Mouse (Mus musculus) gastrocnemius, postnatal 10 days (tissue): ENCODE results near the gene Nmnat3. TPM values are rescaled to one million over a fixed set of nuclear protein-coding genes. Genes with fewer than 3 reads are reported as not detected.

ENCODE experiments used
- DNase-seq: peaks from one replicate; pipeline ENCODE4 v3.0.0; 2021; ENCODE audit warnings: mixed read lengths
- total RNA-seq, 2 experiments: library from RNA; stranded (reverse); gene quantifications; 2 replicates each; pipeline ENCODE4 v1.2.3; 2021

Nmnat3 gene
- total RNA-seq, 2 experiments from 2014 or later, result 11.9 TPM

- no peak for DNase-seq
Observed at GRCm38 (mm10) chr9:98361047-98361446, 73.8 kb downstream of the Nmnat3 start.

DNA sequence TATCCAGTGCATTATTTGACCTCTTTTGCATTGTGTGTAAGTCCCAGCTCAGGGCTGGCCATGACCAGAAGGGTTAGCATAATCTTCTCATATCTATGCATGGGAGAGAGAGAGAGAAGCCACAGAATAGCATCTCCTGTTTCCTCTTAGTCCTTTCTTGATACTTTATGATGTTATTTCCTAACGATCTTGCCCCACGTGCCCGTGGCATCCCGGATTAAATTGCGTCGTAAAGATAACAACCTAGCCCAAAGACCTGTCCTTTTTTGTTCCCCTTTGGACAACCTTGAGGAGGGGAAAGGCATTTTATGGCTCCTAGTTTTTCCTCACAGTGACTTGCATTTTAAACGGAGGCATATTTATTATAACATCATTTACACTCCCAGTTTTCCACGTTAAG lies 78.8 kb downstream of the Nmnat3 start:
- no peak for DNase-seq

- DNase-seq, result no peak
Observed at GRCm38 (mm10) chr9:98367333-98367962, 80.2 kb downstream of the Nmnat3 start.

DNA sequence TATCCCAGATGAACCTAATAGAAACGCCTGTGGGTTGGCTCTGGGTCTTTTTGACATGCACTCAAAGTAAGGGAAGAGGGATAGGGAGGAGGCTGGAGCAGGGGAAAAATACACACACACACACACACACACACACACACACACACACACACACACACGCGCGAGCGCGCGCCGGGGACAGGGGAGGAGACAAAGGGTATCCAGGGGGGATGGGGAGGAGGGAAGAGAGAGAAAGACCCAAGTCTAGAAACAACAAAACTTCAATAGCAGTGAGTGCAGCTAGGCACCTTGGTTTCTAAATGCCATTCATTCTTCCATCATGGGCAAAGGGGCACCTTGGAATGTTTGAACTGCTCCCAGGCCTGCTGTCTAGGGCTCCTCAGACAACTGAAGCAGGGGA lies 82.5 kb downstream of the Nmnat3 start:
- DNase-seq, result no peak

DNA sequence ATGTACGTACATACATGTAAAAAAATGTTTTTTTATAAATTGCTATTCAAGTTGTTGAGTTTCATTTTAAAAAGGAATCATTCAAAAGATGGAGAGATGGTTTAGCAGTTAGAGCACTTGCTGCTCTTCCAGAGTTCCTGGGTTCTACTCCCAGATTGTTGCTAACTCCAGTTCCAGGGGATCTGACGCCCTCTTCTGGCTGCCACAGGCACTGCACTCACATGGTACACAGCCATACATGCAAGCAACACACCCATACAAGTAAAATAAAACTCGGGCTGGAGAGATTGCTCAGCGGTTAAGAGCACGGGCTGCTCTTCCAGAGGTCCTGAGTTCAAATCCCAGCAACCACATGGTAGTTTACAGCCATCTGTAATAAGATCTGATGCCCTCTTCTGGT lies 86.1 kb downstream of the Nmnat3 start:
- no peak for DNase-seq

DNA sequence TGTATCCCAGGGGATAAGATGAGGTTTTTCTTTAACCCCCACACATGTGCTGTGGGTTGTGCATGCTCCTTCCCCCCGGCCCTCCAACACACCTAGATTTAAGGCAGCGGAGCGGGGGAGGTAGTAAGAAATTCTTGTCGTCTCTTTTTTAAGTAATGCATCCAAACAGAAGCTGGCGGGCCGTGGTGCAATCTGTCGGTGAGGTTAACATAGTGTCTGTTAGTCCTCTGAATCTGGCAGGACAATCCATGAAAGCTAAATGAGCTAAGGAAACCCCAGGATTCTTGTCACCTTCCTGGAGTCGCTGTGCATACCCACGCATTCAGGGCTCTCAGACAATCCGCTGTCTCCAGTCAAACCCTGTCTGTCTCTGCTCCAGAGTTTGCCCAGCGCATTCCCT lies 87.7 kb downstream of the Nmnat3 start:
- no peak for DNase-seq

DNA sequence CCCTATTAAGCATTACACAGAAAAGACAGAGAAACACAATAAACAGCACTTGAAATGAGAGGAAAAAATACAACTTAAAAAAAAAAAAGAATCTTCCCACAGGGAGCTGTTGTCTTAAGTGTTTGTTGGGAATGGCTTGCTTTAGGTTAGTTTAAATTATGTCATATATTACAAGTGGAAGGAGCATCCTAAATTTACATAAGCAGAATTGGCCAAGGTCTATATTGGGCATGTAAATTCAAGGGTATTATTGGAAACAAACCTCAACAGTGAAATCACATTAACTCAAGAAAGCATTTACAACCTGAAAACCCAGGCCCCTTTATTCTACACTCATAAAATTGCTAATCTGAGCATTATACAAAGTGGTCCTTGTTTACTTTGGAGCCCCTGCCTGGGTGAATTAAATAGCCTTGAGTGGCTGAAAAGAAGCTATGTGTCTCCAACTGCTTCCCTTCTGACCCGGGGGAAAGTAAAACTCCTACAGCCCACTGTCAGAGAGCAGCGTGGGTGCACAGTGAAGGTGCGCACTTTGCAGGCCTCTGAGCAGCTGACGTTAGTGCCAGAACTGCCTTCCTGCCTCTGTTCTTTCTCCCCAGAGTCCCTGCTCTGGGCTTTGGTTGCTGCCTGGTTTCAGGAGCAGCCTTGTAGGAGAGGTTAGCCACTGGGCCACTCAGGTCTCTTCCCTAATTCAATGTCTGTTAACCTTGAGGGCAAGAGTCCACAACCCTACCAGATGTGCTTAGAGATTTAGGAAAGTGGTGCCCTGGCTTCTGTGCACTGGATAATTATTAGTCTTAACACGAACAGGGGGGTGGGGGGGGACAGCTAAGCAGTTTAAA lies 88.3 kb downstream of the Nmnat3 start:
- no peak for DNase-seq

DNA sequence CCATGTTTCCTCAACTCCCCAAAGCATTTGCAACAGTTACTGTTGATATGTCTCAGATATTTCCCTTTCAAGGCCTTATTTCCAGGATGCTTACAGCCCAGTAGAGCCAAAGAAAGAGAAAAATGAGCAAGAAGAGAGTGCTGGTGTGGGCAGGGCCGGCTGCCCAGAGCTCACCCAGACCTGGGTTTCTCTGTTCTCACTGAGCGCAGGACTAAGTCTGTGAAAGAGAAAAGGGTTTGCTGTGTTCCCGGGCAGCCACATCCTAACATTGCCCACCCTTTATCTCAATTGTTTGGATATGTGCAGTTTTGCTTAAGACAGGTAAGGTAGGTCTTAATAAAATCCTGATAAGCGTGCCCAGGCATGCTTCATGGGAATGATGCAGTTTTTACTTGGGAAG lies 92.5 kb downstream of the Nmnat3 start:
- DNase-seq, result no peak

GRCm38 (mm10) chr9:98380593-98380992 lies 93.4 kb downstream of the Nmnat3 start:
- no peak for DNase-seq

DNA sequence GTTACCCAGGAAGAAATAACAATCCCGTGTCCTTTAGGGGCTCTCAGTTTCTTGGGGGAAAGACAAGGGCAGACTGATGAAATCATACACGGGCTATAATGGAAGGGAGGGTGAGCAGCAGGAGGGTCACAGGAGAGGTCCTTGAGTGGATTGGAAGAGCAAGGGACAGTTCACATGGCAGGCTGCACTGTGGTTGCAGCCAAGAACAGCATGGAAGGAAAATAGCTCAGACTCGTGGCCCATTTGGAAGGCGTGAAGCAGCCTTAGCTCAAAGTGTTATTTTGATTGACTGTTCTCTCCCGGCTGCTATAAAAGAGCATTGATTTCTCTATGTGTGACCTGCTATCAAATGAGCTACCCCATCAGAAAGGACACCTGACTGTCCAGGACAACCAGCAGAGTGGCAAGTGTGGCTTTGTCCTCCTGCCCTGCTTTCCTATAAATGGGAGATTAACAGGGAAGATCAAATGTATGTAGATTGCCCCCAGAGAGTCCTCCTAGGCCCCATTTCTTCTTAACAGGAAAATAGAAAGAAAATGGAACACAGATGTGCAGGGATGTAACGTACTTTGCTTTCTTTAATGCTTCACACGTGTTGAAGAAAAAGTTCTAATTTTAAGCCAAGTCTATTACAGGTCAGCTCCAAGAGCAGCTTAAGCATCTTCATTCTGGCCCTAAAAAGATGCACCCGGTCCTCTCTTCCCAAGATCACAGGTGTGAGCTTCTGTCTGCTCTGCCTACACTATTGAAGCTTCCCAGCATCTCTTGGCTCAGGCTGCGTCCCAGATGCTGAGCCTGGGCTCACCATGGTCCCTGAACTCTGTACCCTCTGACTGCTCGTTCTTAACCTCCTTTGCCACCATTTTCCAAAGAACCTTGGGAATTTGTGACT lies 100.8 kb downstream of the Nmnat3 start:
- no peak for DNase-seq

- DNase-seq, result no peak
Observed at GRCm38 (mm10) chr9:98388633-98388965, 101.4 kb downstream of the Nmnat3 start.

- no peak for DNase-seq
Observed at GRCm38 (mm10) chr9:98393496-98393895, 106.3 kb downstream of the Nmnat3 start.

- DNase-seq, result no peak
Observed at GRCm38 (mm10) chr9:98397211-98397610, 110.0 kb downstream of the Nmnat3 start.

DNA sequence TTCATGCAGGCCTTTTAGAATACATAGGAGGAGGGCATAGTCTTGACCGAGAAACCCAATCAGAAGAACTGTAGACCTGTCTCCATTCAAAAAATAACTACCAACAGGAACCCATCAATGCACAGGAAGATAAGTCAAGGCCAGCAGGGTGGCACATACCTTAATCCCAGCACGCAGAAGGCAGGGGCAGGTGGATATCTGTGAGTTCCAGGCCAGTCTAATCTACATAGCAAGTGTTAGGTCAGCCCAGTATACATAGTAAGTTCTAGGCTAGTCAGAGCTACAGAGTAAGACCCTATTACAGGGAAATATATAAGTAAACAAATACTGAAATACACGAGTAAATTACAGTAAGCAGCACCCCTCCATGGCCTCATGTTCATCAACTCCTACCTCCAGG lies 110.6 kb downstream of the Nmnat3 start:
- DNase-seq, result no peak

GRCm38 (mm10) chr9:98400185-98400894 lies 113.1 kb downstream of the Nmnat3 start:
- DNase-seq, result no peak

- DNase-seq, result no peak
Observed at GRCm38 (mm10) chr9:98401611-98402010, 114.4 kb downstream of the Nmnat3 start.

DNA sequence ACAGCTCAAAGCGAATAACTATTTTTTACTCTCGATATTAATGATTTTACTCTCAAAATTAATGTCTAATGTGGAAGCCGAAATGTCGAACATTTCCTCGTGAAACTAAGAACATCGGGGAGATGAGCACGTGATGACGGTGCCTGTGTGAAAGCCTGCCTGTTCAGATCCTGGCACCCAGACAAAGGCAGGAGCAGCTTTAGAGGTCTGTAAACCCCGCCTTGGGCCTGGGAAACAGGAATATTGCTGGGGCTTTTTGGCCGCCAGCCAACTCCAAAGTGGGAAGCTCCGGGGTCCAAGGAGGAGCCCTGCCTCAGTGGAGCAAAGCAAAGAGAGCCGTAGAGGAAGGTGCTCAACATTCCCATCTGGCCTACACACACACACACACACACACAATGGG lies 120.5 kb downstream of the Nmnat3 start:
- DNase-seq, result no peak

DNA sequence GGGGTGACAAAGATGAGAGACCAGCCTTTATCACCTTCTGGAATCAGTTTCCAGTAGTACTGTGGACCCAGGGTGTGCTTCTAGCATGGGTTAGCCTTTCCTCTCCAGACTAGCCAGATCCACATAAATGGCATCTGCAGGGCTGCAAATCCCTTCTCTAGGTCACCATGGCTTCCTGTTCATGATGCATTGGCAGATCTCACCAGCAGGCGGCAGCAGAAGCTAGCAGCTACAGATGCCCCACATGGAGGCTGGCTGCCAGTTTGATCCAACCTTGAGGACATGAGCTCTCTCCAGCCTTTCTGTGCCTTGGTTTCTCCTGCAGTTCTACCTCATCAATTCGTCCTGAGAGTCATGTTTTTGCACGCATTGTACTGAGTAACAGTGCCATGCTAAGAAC lies 121.9 kb downstream of the Nmnat3 start:
- peak; percentile 76 for DNase-seq

GRCm38 (mm10) chr9:98415427-98415826 lies 128.2 kb downstream of the Nmnat3 start:
- no peak for DNase-seq

GRCm38 (mm10) chr9:98417919-98418318 lies 130.7 kb downstream of the Nmnat3 start:
- DNase-seq, result no peak

GRCm38 (mm10) chr9:98418346-98418745 lies 131.1 kb downstream of the Nmnat3 start:
- no peak for DNase-seq

GRCm38 (mm10) chr9:98420666-98421065 lies 133.4 kb downstream of the Nmnat3 start:
- DNase-seq, result no peak
